9 mouse cellular contexts compared by ENCODE assay signal in genomic region chr1:75344291-75345035, GRCm38 (mm10). TPM values are rescaled to one million over a fixed set of nuclear protein-coding genes. Genes with fewer than 3 reads are reported as not detected.
DNase-seq lines count a peak whose midpoint lies in the region; ATAC-seq and TF ChIP-seq lines count a peak whose summit lies in the region.
"Had no signal": no experiment of that assay in that cellular context is flagged by ENCODE, and none has a peak within 500 bp of the region (broad histone marks: within the 10 kb centered on the region; RNA-seq: fewer than 3 reads in every experiment).

No protein-coding gene starts in this region.

- peaks cover 47 to 57% of the 10 kb centered on the region in 2 experiments for H3K4me1 ChIP-seq in heart, embryonic 14.5 days (ENCODE audit: control insufficient read depth in 2 of 2, insufficient read depth in 2 of 2, low read length in 2 of 2)
- peaks cover 27% of the 10 kb centered on the region for H3K4me1 ChIP-seq in limb, embryonic 11.5 days (ENCODE audit: control insufficient read depth, insufficient read depth, low read length)
- H3K4me1 ChIP-seq: liver, embryonic 15.5 days had no signal

- 6% methylated on average over 15 of the region's 15 CpGs for WGBS in heart, embryonic 14.5 days
- 4% methylated on average over 15 of the region's 15 CpGs for WGBS in limb, embryonic 11.5 days

- no peak overlapping the region for H3K4me3 ChIP-seq in C2C12 (ENCODE audit: insufficient read depth, poor library complexity, severe bottlenecking)
- H3K4me3 ChIP-seq in heart, embryonic 14.5 days (ENCODE audit: control insufficient read depth in 1 of 2, insufficient read depth in 1 of 2, low read depth in 1 of 2, low read length in 2 of 2) = no peak overlapping the region
- H3K4me3 ChIP-seq in limb, embryonic 11.5 days (ENCODE audit: low read depth, low read length) = no peak overlapping the region
- H3K4me3 ChIP-seq: liver, embryonic 15.5 days had no signal

- no peak for TF ChIP-seq CTCF in C2C12 (IDR thresholded peaks at IDR 0.05; ENCODE audit: control insufficient read depth, insufficient read depth, insufficient read length)

- H3K79me3 ChIP-seq in C2C12 (ENCODE audit: low read depth) = no peaks in the 10 kb centered on the region

- H3K79me2 ChIP-seq in C2C12 (ENCODE audit: control insufficient read depth, insufficient read depth) = no peaks in the 10 kb centered on the region

- H3K4me2 ChIP-seq in heart, embryonic 14.5 days (ENCODE audit: low read length) = peak overlapping the region; percentile 40
- H3K4me2 ChIP-seq in limb, embryonic 11.5 days (ENCODE audit: low read depth, severe bottlenecking) = 0 out of 2 replicates have a peak overlapping the region, but pooled peaks have one; percentile 1
- H3K4me2 ChIP-seq: liver, embryonic 15.5 days had no signal

- H3K36me3 ChIP-seq in C2C12 (ENCODE audit: control insufficient read depth, insufficient read depth) = no peaks in the 10 kb centered on the region
- no peaks in the 10 kb centered on the region for H3K36me3 ChIP-seq in heart, embryonic 14.5 days (ENCODE audit: control insufficient read depth, insufficient read depth, low read length)
- H3K36me3 ChIP-seq in limb, embryonic 11.5 days (ENCODE audit: control insufficient read depth, insufficient read depth, low read length) = no peaks in the 10 kb centered on the region
- H3K36me3 ChIP-seq: liver, embryonic 15.5 days had no signal

- H3ac ChIP-seq in C2C12 (ENCODE audit: control insufficient read depth, insufficient read length, low read depth) = peak overlapping the region; percentile 35

- H3K27me3 ChIP-seq in C2C12 (ENCODE audit: control insufficient read depth, insufficient read depth, insufficient read length) = no peaks in the 10 kb centered on the region
- no peaks in the 10 kb centered on the region for H3K27me3 ChIP-seq in heart, embryonic 14.5 days (ENCODE audit: control insufficient read depth, insufficient read depth, low read length)
- H3K27me3 ChIP-seq in limb, embryonic 11.5 days (ENCODE audit: control insufficient read depth, insufficient read depth, low read length) = no peaks in the 10 kb centered on the region

- no peak for ATAC-seq in heart, embryonic 14.5 days (ENCODE audit: insufficient number of reproducible peaks, insufficient read depth, low FRiP score, low read depth)
- ATAC-seq in limb, embryonic 11.5 days (ENCODE audit: insufficient number of reproducible peaks, low FRiP score, low TSS enrichment, low read depth) = peak; percentile 53; the same call in 1 of the 2 replicates

- peak overlapping the region; percentile 53 to 90 for H3K27ac ChIP-seq in heart, embryonic 14.5 days (replicated peaks in 1 of 2; ENCODE audit: control insufficient read depth in 1 of 2, insufficient read depth in 1 of 2, low read depth in 2 of 2, low read length in 2 of 2)
- H3K27ac ChIP-seq in limb, embryonic 11.5 days (replicated peaks; ENCODE audit: low read depth, low read length) = no peak overlapping the region; the same call in 1 of the 2 replicates
- H3K27ac ChIP-seq: liver, embryonic 15.5 days had no signal

- peak overlapping the region; percentile 45; the same call in 1 of the 2 replicates for H3K9ac ChIP-seq in heart, embryonic 14.5 days (ENCODE audit: low read length)
- no peak overlapping the region for H3K9ac ChIP-seq in limb, embryonic 11.5 days (ENCODE audit: low read length)
- H3K9ac ChIP-seq: liver, embryonic 15.5 days had no signal

- H3K9me3 ChIP-seq in heart, embryonic 14.5 days (ENCODE audit: control insufficient read depth, low read length) = no peaks in the 10 kb centered on the region
- no peaks in the 10 kb centered on the region for H3K9me3 ChIP-seq in limb, embryonic 11.5 days (ENCODE audit: control insufficient read depth, low read length)
- H3K9me3 ChIP-seq: liver, embryonic 15.5 days had no signal

- peak; percentile 86 for DNase-seq in embryo, embryonic 9.5 days (ENCODE audit: extremely low spot score)
- DNase-seq in limb, embryonic 11.5 days (ENCODE audit: low spot score) = peak; percentile 63
- peak; percentile 88 for DNase-seq in skeletal muscle tissue, adult 2 months (ENCODE audit: low read depth, low spot score)
- DNase-seq in thymus, postnatal 0 days (ENCODE audit: low spot score) = no peak
- DNase-seq in adrenal gland, adult 8-10 months = no peak
- DNase-seq in cerebellum, adult 18-20 months = no peak

TF ChIP-seq in C2C12, 6 proteins besides CTCF, POLR2A, EP300 and RAD21:
- TF ChIP-seq MAX (IDR thresholded peaks at IDR 0.05) (no peak), MYOD1 (IDR thresholded peaks at IDR 0.05; ENCODE audit: control insufficient read depth, insufficient read length, low read depth) (peak; percentile 96)

RNA-seq across cellular contexts. Expression of gene Des, which starts 15.7 kb away (rescaled TPM):
- polyA plus RNA-seq in C2C12 (2012; fragmentation: generic; extraction: Trizol) = 657 TPM
- 351 and 377 TPM in 2 replicates for polyA plus RNA-seq in heart, embryonic 14.5 days (2014; fragmentation: Nextera tagmentation; extraction: Ambion mirVana)
- 5.0 and 5.3 TPM in 2 replicates for polyA plus RNA-seq in limb, embryonic 11.5 days (2014; fragmentation: Nextera tagmentation; extraction: Ambion mirVana)
- 6.0 and 7.4 TPM in 2 replicates for polyA plus RNA-seq in thymus, postnatal 0 days (2015; fragmentation: Nextera tagmentation; extraction: Ambion mirVana)
- 10 to 100 TPM; 13.3 to 16.4 (median 15.6) TPM for total RNA-seq in adrenal gland, adult 8-10 months (2022)

RNA-seq across cellular contexts. Expression of gene Dnpep, which starts 26.7 kb away (rescaled TPM):
- polyA plus RNA-seq in C2C12 (2012; fragmentation: generic; extraction: Trizol) = 134 TPM
- 122 and 128 TPM in 2 replicates for polyA plus RNA-seq in heart, embryonic 14.5 days (2014; fragmentation: Nextera tagmentation; extraction: Ambion mirVana)
- polyA plus RNA-seq in limb, embryonic 11.5 days (2014; fragmentation: Nextera tagmentation; extraction: Ambion mirVana) = 112 TPM in 2 replicates
- polyA plus RNA-seq in thymus, postnatal 0 days (2015; fragmentation: Nextera tagmentation; extraction: Ambion mirVana) = 84.3 and 87.0 TPM in 2 replicates
- 100 to 1,000 TPM; 101 to 112 (median 104) TPM for total RNA-seq in adrenal gland, adult 8-10 months (2022)

RNA-seq across cellular contexts. Expression of gene Speg, which starts 30.6 kb away (rescaled TPM):
- 29.4 TPM for polyA plus RNA-seq in C2C12 (2012; fragmentation: generic; extraction: Trizol)
- 52.4 and 53.4 TPM in 2 replicates for polyA plus RNA-seq in heart, embryonic 14.5 days (2014; fragmentation: Nextera tagmentation; extraction: Ambion mirVana)
- polyA plus RNA-seq in limb, embryonic 11.5 days (2014; fragmentation: Nextera tagmentation; extraction: Ambion mirVana) = 32.9 and 33.6 TPM in 2 replicates
- polyA plus RNA-seq in thymus, postnatal 0 days (2015; fragmentation: Nextera tagmentation; extraction: Ambion mirVana) = 1.6 and 1.8 TPM in 2 replicates
- total RNA-seq in adrenal gland, adult 8-10 months (2022) = 10 to 100 TPM; 13.7 to 32.9 (median 22.2) TPM

Comparison
In these comparisons a context has a peak if more than half of its experiments do, and no peak if none do; other contexts are left out.
1. DNase-seq: peak in embryo, embryonic 9.5 days (single experiment), limb, embryonic 11.5 days (single experiment) and skeletal muscle tissue, adult 2 months (single experiment); none in thymus, postnatal 0 days (single experiment), adrenal gland, adult 8-10 months (single experiment) and cerebellum, adult 18-20 months (0 of 2).
2. RNA of gene Des, which starts 15.7 kb away (polyA plus RNA-seq): 657 TPM in C2C12 (single experiment) and 351 to 377 TPM in heart, embryonic 14.5 days; 6.0 to 7.4 TPM in thymus, postnatal 0 days and 5.0 to 5.3 TPM in limb, embryonic 11.5 days; every median in the first group is over 10 times any median in the second.
3. RNA of gene Speg, which starts 30.6 kb away (polyA plus RNA-seq): 52.4 to 53.4 TPM in heart, embryonic 14.5 days, 32.9 to 33.6 TPM in limb, embryonic 11.5 days and 29.4 TPM in C2C12 (single experiment); 1.6 to 1.8 TPM in thymus, postnatal 0 days; every median in the first group is over 10 times any median in the second.